Mouse (Mus musculus) left cerebral cortex, postnatal 4 days (tissue): Measurements from ENCODE around the gene Amhr2. TPM values are rescaled to one million over a fixed set of nuclear protein-coding genes. Genes with fewer than 3 reads are reported as not detected.

Experiments used
- DNase-seq: peaks from one replicate; pipeline ENCODE4 v3.0.0-alpha.2; 2022
- intact Hi-C: fragments of 180-260 bp; cut with DNase I; formaldehyde crosslinking; loops from one replicate; pipeline ENCODE4 v1.15.1; 2025
- total RNA-seq, 2 experiments: library from RNA; stranded (reverse); gene quantifications; 2 replicates each; pipeline ENCODE4 v1.2.3; 2021

The Amhr2 gene
- total RNA-seq, 2 experiments from 2014 or later: 0.93 to 1.4 TPM

GRCm38 (mm10) chr15:102421437-102421836, 23.7 kb upstream of the Amhr2 start:
- intact Hi-C loops: loop anchor here (5.0 kb wide), 1 partner anchor 44 kb away; no protein-coding TSS in a partner anchor
- DNase-seq: no peak

DNA sequence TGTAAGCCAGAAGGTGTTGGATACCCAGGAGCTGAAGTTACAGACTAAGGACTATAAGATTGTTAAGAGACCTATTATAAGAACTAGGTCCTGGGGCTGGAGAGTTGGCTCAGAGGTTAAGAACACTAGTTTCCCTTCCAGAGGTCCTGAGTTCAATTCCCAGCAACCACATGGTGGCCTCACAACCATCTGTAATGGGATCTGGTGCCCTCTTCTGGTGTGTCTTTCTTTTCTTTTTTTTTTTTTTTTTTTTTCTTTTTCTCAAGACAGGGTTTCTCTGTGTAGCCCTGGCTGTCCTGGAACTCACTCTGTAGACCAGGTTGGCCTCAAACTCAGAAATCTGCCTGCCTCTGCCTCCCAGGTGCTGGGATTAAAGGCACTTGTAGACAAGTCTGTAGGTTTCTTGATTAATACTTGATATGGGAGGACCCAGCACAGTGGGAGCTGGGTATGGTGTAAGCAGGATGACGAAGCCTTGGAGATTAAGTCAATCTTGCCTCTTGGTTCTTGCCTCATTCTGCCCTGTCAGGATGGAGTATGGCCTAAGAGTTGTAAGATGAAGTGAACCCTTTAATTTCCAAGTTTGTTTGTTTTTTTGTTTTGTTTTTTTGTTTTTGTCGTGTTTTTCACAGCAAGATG, 21.4 kb upstream of the Amhr2 start:
- no peak for DNase-seq
- intact Hi-C loops: loop anchor here (5.0 kb wide), 1 partner anchor 46 kb away; no protein-coding TSS in a partner anchor

- DNase-seq: no peak
- intact Hi-C loops: loop anchor here (5.0 kb wide), 1 partner anchor 47 kb away; no protein-coding TSS in a partner anchor
Observed at GRCm38 (mm10) chr15:102424657-102425056, 20.5 kb upstream of the Amhr2 start.

GRCm38 (mm10) chr15:102426963-102427362, 18.2 kb upstream of the Amhr2 start:
- intact Hi-C loops: no loop called here
- no peak for DNase-seq

GRCm38 (mm10) chr15:102432046-102432445, 13.1 kb upstream of the Amhr2 start:
- no peak for DNase-seq
- intact Hi-C loops: no loop called here

GRCm38 (mm10) chr15:102433173-102433572, 12.0 kb upstream of the Amhr2 start:
- intact Hi-C loops: no loop called here
- DNase-seq: no peak

GRCm38 (mm10) chr15:102442490-102442889, 2.7 kb upstream of the Amhr2 start:
- intact Hi-C loops: loop anchor here (10.0 kb wide), 1 partner anchor 58 kb away; no protein-coding TSS in a partner anchor
- peak; percentile 83 for DNase-seq

- no peak for DNase-seq
- intact Hi-C loops: loop anchor here (10.0 kb wide), 1 partner anchor 62 kb away; no protein-coding TSS in a partner anchor
Observed at GRCm38 (mm10) chr15:102446448-102446847, 1.3 kb downstream of the Amhr2 start.

GRCm38 (mm10) chr15:102449366-102449765, 4.2 kb downstream of the Amhr2 start:
- intact Hi-C loops: loop anchor here (10.0 kb wide), 1 partner anchor 65 kb away; no protein-coding TSS in a partner anchor
- no peak for DNase-seq

DNA sequence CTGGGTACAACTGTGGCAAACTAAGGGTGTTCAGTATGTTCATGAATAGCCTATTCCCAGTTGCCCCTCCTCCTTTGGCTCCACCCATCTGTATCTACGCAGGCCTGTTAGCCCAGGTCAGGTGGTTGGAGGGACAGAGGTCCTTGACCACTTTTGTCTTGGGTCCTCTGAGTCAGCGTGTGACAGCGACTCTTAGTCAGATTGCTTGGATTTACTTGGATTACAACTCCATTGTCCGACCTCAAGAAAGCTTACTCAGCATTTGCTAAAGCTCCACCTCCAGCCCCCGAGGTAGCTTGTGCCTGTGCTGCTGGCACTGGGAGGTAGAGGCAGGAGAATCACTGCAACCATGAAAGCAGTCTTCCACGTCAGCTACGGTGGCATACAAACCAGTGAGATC, 5.8 kb downstream of the Amhr2 start:
- DNase-seq: no peak
- intact Hi-C loops: no loop called here

DNA sequence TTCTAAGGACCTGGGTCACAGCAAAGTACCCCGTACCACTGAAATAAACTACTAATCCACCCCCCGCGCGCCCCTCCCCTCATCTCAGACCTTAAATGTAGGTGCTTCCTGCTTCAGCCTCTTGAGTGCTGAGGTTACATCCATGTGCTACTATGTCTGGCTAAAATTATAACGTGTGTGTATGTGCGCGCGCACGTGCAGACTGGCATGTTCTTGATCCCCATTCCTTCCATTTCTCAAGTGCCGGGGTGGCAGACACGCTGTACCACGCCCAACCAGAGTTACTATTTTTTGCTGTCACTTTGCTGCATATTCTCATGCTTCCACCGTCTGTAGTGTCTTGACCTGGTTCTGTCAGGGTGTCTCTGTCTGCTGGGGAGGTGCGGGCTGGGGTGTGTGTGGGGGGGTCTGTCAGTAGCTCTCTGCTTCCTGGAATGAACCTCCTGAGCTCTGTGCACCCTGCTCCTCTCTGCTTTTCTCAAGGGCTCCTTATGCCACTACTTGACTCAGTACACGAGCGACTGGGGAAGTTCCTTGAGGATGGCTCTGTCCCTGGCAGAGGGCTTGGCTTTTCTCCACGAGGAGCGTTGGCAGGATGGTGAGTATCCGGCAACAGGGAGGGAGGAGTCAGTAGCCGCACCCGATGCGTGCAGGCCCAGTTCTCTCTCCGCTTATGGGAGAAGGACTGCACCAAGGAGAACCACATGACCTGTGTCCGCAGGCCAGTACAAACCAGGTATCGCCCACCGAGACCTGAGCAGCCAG, 6.7 kb downstream of the Amhr2 start:
- intact Hi-C loops: no loop called here
- DNase-seq: peak; percentile 14

DNA sequence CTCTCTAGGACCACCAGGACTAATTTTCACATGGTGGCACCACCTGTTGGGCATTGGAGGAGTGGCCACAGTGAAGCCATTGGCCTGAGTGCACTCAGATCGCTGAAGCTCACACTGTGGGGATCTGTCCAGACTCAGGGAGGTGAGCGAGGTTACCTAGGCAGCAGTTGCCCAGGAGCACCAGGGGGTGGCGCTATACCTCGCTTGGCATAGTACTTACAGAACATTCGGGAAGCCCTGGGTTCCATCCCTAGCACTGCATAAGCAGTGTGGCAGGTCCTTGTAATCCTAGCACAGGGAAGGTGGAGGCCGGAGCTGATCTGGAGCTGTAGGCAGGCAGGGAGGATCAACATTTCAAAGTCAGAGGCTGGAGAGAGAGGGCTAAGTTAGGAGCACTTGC, 10.8 kb downstream of the Amhr2 start:
- intact Hi-C loops: no loop called here
- DNase-seq: no peak

DNA sequence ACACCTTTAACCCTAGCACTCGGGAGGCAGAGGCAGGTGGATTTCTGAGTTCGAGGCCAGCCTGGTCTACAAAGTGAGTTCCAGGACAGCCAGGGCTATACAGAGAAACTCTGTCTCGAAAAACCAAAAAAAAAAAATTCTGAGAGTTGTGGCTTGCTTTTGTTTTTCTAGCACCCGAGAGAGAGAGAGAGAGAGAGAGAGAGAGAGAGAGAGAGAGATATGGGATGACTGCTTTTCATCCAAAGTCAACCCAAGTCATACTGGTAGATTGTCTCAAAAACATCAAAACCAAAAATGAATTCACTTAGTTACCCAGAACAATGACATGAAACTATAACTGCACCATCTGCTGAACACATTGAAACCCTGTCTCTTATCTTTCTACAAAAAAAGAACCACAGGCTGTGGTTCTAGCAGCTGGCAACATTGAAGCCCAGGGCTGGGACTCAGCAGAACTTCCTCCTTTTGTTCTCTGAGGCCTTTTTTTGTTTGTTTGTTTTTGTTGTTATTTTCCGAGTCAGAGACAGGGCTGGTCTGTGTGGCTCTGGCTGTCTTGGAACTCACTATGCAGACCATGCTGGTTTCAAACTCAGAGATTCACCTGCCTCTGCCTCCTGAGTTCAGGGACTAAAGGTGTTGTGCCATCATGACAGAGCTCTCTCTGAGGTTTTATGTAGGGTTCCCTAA, 13.0 kb downstream of the Amhr2 start:
- intact Hi-C loops: no loop called here

GRCm38 (mm10) chr15:102458904-102459317, 13.7 kb downstream of the Amhr2 start, which contains the start of gene Prr13:
TSS of gene Prr13 (plus strand) at chr15:102459028.
- intact Hi-C loops: no loop called here
- DNase-seq: peak; percentile 93

More for the DNA sequence above, 13.0 kb downstream of the Amhr2 start:
- DNase-seq: no peak

DNA sequence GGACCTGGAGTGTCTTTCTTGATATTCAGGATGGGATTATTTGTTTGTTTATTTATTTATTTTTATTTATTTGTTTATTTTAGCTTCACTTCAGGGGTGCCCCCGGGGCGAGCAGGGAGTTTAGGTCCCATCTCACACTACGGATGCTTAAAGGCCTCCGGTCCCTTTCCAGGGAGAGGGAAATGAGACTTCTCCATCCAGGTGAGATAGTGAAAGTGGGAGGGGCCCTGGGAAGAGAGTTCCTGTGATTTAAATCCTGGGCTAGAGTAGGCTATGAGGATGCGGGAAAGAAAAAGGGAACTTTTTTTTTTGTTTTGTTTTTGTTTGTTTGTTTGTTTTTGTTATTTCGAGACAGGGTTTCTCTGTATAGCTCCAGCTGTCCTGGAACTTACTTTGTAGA, 14.2 kb downstream of the Amhr2 start:
- intact Hi-C loops: no loop called here

DNA sequence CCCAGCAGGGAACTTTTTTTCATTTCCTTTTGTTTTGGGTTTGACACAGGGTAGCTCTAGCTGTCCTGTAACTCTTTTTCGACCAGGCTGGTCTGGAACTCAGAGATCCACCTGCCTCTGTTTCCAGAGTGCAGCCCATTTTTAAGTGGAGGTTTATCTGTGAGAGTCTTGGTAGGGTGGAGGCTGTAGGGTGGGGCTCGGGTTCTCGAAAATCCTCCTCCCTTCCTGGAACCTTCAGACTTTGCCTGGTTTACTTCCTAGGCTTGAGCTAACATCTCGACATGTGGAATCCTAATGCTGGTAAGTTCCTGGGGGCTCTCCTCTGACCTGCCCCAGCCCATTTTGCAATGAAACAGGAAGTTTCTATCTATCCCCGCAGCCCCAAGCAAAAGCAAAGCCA, 14.7 kb downstream of the Amhr2 start:
- intact Hi-C loops: no loop called here
- no peak for DNase-seq

More for the DNA sequence above, 14.2 kb downstream of the Amhr2 start:
- DNase-seq: no peak

- intact Hi-C loops: no loop called here
- DNase-seq: no peak
Observed at GRCm38 (mm10) chr15:102460409-102460808, 15.2 kb downstream of the Amhr2 start.

DNA sequence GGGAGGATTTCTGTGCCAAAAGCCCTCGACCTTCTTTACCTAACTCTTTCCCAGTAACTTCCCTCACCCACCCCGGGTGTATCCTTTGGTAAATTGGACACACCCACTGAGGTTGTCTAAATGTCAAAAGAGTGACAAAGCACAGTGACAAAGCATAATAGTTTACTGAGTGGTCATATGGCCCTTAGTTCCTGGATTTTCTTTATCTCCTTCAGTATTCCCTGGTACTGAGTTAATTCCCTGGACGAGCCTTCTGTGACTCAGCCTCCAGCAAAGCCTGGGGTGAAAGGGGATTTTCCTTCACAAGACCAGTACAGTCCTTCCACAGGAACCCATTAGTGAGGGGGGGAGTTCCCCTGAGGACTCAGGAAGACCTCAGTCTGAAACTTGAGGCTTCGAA, 15.8 kb downstream of the Amhr2 start:
- intact Hi-C loops: no loop called here

GRCm38 (mm10) chr15:102461430-102462075, 16.4 kb downstream of the Amhr2 start:
- no peak for DNase-seq
- intact Hi-C loops: no loop called here

More for the DNA sequence above, 15.8 kb downstream of the Amhr2 start:
- no peak for DNase-seq

DNA sequence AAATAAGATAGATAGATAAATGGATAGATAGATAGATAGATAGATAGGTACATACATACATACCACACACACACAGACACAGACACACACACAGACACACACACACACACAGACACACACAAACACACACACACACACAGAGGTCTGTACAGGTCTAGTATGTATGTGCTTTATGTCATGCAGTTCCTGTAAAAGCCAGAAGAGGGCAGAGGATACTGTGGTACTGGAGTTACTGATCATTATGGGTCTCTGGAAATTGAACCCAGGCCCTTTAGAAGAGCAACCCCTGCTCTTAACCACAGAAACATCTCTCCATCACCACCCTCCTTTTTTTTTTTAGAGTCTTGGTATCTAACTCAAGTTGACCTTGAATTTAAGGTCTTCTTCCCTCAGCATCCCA, 18.5 kb downstream of the Amhr2 start:
- no peak for DNase-seq
- intact Hi-C loops: no loop called here
